Mouse (Mus musculus): ENCODE data around the gene Tvp23a.

GRCm38 (mm10) chr16:10460188-10460587 lies 13.0 kb upstream of the Tvp23a start:
- TF ChIP-seq GATA1 (IDR thresholded peaks at IDR 0.05; ENCODE audit: low read length) = no peak
- TF ChIP-seq TAL1 (IDR thresholded peaks at IDR 0.05; ENCODE audit: low read length) = no peak

Data from erythroblast, embryonic 14.5 days (primary cell).